Mouse (Mus musculus): ENCODE measurements around the gene Rftn2. TPM values are rescaled to one million over a fixed set of nuclear protein-coding genes. Genes with fewer than 3 reads are reported as not detected.

Gene Rftn2
- 1 to 10 TPM; 1.4 to 4.8 (median 3.6) TPM for polyA plus RNA-seq (2017; shearing (Covaris generic))

GRCm38 (mm10) chr1:55226011-55226857 lies at the start of gene Rftn2:
Gene Rftn2, minus strand, starts transcription at chr1:55226782.
- ATAC-seq: no peak

GRCm38 (mm10) chr1:55265447-55265846 lies 38.9 kb upstream of the Rftn2 start:
- ATAC-seq: no peak

GRCm38 (mm10) chr1:55264385-55264784 lies 37.8 kb upstream of the Rftn2 start:
- no peak for ATAC-seq

GRCm38 (mm10) chr1:55246374-55246773 lies 19.8 kb upstream of the Rftn2 start:
- no peak for ATAC-seq

- peak; percentile 49 for ATAC-seq
These were observed 12.7 kb upstream of the Rftn2 start for GRCm38 (mm10) chr1:55239237-55239636.

GRCm38 (mm10) chr1:55238496-55238895 lies 11.9 kb upstream of the Rftn2 start:
- ATAC-seq: no peak

GRCm38 (mm10) chr1:55237643-55238161 lies 11.1 kb upstream of the Rftn2 start:
- ATAC-seq: peak; percentile 3

- peak; percentile 89 for ATAC-seq
These were observed 10.5 kb upstream of the Rftn2 start, which contains the start of gene Mars2 for GRCm38 (mm10) chr1:55236890-55237642. Gene Mars2, plus strand, starts transcription at chr1:55237177.

- no peak for ATAC-seq
These were observed 9.9 kb upstream of the Rftn2 start for GRCm38 (mm10) chr1:55236487-55236886.

- no peak for ATAC-seq
These were observed 8.4 kb upstream of the Rftn2 start for GRCm38 (mm10) chr1:55234910-55235520.

GRCm38 (mm10) chr1:55228256-55228884 lies 1.8 kb upstream of the Rftn2 start:
- no peak for ATAC-seq

- no peak for ATAC-seq
These were observed 794 bp upstream of the Rftn2 start for GRCm38 (mm10) chr1:55227376-55227775.

GRCm38 (mm10) chr1:55225398-55225797 lies 1.2 kb downstream of the Rftn2 start:
- ATAC-seq: no peak

GRCm38 (mm10) chr1:55224111-55224510 lies 2.5 kb downstream of the Rftn2 start:
- ATAC-seq: no peak

GRCm38 (mm10) chr1:55223026-55223425 lies 3.6 kb downstream of the Rftn2 start:
- ATAC-seq: no peak

GRCm38 (mm10) chr1:55221352-55221751 lies 5.2 kb downstream of the Rftn2 start:
- no peak for ATAC-seq

GRCm38 (mm10) chr1:55217191-55217590 lies 9.4 kb downstream of the Rftn2 start:
- no peak for ATAC-seq

GRCm38 (mm10) chr1:55215185-55215813 lies 11.3 kb downstream of the Rftn2 start:
- peak; percentile 99 for ATAC-seq

GRCm38 (mm10) chr1:55213936-55214335 lies 12.6 kb downstream of the Rftn2 start:
- no peak for ATAC-seq

GRCm38 (mm10) chr1:55213475-55213874 lies 13.1 kb downstream of the Rftn2 start:
- ATAC-seq: no peak

GRCm38 (mm10) chr1:55212771-55213170 lies 13.8 kb downstream of the Rftn2 start:
- no peak for ATAC-seq

- ATAC-seq: no peak
These were observed 15.5 kb downstream of the Rftn2 start for GRCm38 (mm10) chr1:55211081-55211480.

Data from inflammation-experienced regulatory T-cells, adult 6 months (primary cell).